Mouse (Mus musculus) v-Abl transformed pro-B cells (cell line): ENCODE results near the gene Acad11.

Experiments
- in situ Hi-C, 2 experiments: fragments of 400-800 bp; cut with MboI; formaldehyde crosslinking; loops; one replicate each; pipeline ENCODE4 v1.15.1; 2025; ENCODE audit not compliant: unreplicated experiment in 2 of 2

Acad11 gene

GRCm38 (mm10) chr9:104063244-104063961, at the start of gene Acad11:
Gene Acad11, plus strand, starts transcription at chr9:104063377.
- in situ Hi-C loops, result loop anchor here (10.0 to 25.0 kb wide), 2 partner anchors 311 to 1324 kb away; partner anchors contain the start of genes Aste1 (in 1 of the 2) and Nek11 (in 1 of the 2)

DNA sequence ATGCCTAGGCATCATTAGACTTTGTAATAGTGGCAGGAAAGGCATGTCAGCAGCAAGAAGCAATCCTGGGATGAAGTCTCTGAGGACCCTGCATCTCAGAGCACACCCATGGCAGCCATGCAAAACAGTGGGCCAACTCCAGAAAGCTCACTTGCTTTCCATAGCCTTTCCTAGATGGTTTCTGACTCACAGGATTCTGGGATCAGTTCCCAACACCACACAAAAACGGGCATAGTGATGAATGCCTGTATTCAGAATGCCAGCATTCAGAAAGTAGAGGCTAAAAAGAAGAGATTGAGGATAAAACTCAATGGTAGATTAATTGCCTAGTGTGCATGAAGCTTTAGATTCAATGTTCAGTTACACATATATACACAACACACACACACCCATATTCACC, 48.7 kb upstream of the Acad11 start:
- in situ Hi-C loops, result loop anchor here in 1 of 2 experiments (25.0 kb wide), 1 partner anchor 1377 kb away; the partner anchor contains the start of genes Anapc13 and Cep63

DNA sequence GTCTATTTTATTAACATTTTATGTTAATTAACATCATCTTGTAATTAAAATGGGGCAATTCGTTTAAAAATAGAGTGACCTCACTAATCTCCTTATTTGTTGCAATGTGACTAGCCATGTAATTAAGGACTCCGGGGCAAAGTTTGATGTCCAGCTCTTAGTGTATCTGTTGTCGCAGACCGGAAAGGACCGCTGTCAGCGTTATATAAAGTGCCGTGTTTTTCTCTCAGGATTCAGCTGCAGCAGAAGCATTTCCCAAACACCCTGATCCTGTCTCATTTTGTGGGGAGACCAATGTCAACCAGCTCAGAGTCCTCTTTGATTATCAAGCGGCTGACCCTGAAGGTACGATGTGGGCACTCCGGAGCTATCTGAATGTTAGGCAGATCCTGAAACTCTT, 42.2 kb upstream of the Acad11 start:
- in situ Hi-C loops, result loop anchor here in 1 of 2 experiments (25.0 kb wide), 1 partner anchor 1384 kb away; the partner anchor contains the start of genes Anapc13 and Cep63

DNA sequence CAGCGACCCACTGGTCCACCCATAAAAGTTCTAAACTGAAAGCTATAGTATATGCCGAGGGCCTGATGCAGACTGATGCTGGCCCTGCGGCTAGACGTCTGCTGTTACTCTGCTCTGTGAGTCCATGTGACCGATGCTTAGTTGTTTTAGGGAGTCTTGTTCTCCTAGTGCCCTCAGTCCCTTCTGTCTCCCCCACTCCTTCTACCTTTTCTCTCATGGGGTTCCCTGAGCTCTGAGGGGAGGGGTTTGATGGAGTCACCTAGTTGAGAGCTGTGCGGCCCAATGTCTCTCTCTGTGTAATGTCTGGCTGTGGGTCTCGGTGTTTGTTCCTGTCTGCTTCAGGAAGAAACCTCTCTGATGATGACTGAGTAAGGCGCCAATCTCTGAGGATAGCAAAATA, 36.0 kb upstream of the Acad11 start:
- in situ Hi-C loops, result no loop called here

DNA sequence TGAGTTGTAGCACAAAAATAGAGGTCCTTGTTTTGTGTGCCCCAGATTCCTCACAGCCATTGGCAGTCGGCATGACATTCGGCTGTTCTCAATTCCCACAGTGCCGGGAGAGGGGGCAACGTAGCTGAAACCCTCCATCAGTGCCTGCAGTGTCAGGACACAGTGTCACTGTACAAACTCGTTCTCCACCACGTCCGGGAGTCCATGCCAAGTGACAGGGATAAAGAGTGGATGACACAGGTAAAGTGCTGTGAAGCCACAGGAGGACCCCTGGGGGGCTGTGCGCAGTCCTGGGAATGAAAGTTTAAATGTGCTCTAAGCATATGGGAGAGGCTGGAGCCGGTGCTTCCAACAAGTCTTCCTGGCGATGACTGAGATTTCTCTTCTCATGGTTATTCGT, 33.3 kb upstream of the Acad11 start:
- in situ Hi-C loops, result loop anchor here in 1 of 2 experiments (10.0 kb wide), 1 partner anchor 345 kb away; no protein-coding TSS in a partner anchor

DNA sequence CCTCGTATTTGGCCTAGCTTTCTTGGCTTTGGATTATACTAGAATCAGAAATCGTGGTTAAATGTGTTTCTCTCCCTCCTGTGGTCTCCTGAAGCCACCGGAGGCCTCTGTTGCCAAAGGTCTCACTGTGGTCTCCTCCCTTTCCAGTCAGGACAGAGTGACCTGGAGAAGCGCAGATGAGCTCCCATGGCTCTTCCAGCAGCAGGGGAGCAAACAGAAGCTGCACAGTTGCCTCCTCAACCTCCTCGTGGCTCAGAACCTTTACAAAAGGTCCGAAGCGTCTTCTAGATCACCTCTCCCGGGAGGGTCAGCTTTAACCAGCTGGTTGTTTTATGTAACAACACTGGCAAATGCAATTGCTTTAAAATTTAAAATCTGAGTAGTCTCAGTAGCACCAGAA, 28.9 kb upstream of the Acad11 start:
- in situ Hi-C loops, result loop anchor here in 1 of 2 experiments (10.0 kb wide), 1 partner anchor 341 kb away; no protein-coding TSS in a partner anchor

GRCm38 (mm10) chr9:104034718-104035117, 28.5 kb upstream of the Acad11 start:
- in situ Hi-C loops, result loop anchor here (5.0 to 10.0 kb wide), 2 partner anchors 340 to 348 kb away; no protein-coding TSS in a partner anchor

- in situ Hi-C loops, result loop anchor here (5.0 to 10.0 kb wide), 2 partner anchors 339 to 347 kb away; no protein-coding TSS in a partner anchor
Measured at GRCm38 (mm10) chr9:104035261-104036015, 27.7 kb upstream of the Acad11 start.

DNA sequence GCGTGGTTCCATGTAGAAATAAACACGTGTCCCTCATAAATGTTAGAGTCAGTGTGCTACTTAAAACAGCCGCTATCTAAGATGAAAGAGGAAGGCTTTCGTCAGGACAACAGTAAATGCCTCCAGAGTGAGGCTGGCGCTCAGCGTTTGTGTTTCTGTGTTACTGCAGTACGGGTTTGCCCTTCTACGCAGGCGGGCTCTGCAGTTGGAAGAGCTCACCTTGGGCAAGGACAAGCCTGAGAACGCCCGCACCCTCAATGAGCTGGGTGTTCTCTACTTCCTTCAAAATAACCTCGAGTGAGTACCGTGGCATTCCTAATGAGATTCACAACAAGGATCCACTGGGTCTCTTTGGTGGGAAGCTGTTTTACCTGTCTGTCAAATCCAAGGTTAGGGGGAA, 24.9 kb upstream of the Acad11 start:
- in situ Hi-C loops, result loop anchor here (5.0 to 10.0 kb wide), 2 partner anchors 337 to 344 kb away; no protein-coding TSS in a partner anchor

DNA sequence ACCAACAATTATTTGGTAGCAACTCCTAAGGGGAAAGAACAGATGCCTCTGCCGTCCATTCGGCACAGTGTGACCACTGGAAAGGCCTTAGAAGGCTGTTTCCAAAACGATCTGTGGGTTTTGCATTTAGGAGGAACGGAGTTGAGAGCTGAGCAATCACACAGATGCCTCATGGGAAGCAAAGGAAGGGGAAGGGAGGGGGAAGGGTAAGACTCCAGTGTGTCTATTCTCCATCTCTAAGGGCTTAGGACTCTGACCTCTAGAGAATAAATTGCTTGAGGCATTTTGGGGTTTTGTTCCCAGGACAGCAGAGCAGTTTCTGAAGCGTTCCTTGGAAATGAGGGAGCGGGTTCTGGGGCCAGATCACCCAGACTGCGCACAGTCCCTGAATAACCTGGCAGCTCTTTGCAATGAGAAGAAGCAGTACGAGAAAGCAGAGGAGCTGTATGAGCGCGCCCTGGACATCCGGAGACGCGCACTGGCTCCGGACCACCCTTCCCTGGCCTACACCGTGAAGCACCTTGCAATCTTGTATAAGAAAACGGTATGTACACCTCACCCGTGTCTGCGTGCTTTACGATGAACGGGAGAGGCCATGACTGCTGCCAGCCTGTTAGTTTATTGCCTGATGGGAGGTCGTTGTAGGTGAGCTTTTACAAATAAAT, 24.0 kb upstream of the Acad11 start:
- in situ Hi-C loops, result loop anchor here (5.0 to 10.0 kb wide), 2 partner anchors 336 to 343 kb away; no protein-coding TSS in a partner anchor

DNA sequence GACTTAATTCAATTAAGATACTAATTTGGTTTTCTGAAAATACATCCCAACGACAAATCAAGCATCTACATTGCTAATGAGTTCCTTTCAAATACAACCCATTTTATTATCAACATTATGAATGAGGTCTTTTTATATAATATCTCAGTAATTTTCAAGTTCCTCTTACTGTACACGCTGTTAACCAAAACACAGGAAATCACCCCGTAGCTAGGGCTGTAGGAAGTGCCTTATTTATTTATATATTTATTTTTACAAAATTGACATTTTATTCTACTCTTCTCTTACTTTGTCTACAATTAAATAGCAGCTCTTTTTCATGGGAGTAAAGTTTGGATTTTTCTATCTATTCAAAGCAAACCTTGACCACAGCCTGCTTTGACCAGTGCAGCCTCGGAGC, 23.4 kb upstream of the Acad11 start:
- in situ Hi-C loops, result loop anchor here (5.0 to 10.0 kb wide), 2 partner anchors 335 to 343 kb away; no protein-coding TSS in a partner anchor

DNA sequence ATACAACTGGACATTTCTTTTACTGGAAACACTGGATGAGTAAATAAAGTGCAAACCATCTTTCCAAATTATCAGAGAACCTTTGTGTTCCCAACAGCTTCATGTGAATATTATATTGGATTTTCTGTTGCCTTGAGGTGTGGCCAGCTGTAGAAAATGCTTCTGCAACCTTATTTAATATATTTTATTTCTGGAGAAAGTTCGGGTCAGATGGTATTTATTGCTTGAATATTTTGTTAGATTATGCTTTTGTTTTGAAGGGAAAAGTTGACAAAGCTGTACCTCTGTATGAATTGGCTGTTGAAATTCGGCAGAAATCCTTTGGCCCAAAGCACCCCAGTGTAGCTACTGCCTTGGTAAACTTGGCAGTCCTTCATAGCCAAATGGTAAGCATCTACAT, 22.8 kb upstream of the Acad11 start, which contains the start of gene Gm28305:
TSS of gene Gm28305 (plus strand) at position 301 of the 400 bp plus-strand sequence.
- in situ Hi-C loops, result no loop called here

DNA sequence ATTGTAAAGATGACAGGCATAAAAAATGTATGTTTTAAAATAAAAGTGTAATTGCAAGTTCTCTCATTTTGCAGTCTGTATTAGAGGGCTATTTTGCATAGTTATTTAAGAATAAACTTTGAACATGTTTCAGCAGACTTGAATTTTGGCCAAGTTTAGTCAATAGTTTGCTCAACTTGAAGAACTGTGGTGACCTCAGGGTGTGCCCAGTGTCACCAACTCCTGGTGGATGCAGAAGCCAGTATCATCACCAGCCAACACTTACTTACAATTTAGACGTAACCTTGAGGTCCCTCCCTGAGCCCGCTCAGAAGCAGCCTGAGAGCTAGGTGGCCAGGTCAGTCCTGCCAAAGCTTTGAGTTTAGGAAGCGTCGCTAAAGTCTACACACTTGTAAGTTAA, 19.5 kb upstream of the Acad11 start:
- in situ Hi-C loops, result no loop called here

DNA sequence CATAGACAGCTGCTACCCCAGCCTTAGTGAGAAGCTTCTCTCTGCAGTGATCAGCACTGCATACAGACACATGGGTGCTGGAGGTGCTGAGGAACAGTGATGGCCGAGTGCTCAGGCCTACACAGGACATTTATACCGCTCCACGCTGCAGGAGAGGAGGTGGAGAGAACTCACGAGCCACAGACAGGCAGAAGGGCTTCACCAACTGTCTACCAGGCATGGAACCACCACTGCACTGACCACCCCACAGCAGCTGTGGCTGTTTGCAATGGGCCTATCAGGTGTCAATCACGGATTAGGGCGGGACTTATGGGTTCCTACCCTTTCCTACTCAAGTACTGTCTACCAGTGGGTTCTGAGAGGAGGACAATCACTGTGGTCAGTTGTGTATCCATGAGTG, 12.1 kb upstream of the Acad11 start:
- in situ Hi-C loops, result loop anchor here in 1 of 2 experiments (25.0 kb wide), 1 partner anchor 1336 kb away; the partner anchor contains the start of genes Aste1 and Nek11

GRCm38 (mm10) chr9:104062430-104063243, 540 bp upstream of the Acad11 start, which contains the start of gene Uba5:
Gene Uba5, minus strand, starts transcription at chr9:104063134.
- in situ Hi-C loops, result loop anchor here (10.0 to 25.0 kb wide), 2 partner anchors 312 to 1325 kb away; partner anchors contain the start of genes Aste1 (in 1 of the 2) and Nek11 (in 1 of the 2)

DNA sequence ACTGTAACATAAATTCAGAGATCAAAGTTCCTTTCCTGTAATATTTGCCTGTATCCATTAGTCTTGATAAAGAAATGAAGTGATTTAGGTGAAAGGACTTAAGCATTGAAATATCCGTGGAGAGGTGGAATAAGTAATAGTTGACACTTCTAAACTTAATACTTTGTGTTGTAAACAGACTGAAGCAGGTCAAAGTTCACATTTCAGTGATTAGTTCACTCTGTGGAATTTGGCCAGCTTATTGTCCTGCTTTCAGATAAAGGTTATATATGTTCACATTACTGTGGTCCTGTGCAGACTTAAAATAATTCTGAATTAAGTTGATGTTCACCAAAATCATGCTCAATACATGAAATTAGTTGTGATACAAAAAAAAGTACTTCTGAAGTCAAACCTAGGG, 1.4 kb downstream of the Acad11 start:
- in situ Hi-C loops, result loop anchor here (10.0 to 25.0 kb wide), 2 partner anchors 310 to 1323 kb away; partner anchors contain the start of genes Aste1 (in 1 of the 2) and Nek11 (in 1 of the 2)

DNA sequence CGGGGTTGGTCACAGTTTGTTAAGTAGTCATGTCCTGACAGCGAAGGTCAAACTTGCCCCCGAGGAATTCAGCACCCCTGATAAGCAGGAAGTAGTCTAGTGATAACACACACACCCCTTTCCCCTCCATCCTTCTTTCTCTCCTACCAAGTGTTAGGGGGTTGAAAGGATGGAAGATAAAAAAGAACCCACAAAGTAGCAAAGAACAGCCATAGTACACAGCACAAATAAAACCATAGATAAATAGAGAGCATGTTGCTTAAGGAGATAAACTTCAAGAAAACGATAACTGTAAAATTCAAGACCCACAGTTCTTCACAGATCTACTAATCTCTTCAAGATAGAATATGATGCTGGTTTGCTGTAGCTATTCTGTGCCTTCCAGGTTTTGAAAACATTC, 7.1 kb downstream of the Acad11 start:
- in situ Hi-C loops, result loop anchor here (10.0 to 25.0 kb wide), 3 partner anchors 235 to 1317 kb away; partner anchors contain the start of genes Aste1 (in 1 of the 2) and Nek11 (in 1 of the 2)

DNA sequence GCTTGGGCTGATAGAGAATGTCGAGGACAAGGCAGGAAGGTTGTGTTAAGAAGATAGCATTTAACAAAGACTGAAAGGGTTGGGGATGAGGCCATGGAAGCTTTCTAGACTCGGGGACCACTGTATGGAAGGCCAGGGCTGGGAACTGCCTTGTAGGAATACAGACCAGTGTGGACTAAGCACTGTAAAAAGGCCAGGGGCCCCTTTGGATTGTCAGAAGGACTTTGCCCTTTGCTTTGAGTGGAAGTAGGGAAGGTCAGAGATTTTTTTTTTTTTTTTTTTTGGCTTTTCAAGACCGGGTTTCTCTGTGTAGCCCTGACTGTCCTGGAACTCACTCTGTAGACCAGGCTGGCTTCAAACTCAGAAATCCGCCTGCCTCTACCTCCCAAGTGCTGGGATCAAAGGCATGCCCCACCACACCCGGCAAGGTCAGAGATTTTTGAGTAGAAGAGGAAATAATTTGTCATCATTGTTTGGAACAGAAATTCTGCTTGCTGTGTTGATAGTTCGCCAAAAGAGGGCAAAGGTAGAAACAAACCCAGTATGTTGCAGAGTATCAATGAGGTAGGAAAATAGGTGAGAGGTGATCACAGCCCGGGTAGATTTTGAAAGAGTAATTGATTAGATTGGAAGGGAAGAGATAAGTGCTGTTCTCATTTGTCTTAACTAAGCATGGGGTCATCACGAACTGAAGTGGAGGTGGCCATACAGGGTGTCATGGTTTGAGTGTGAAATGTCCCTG, 7.9 kb downstream of the Acad11 start:
- in situ Hi-C loops, result loop anchor here (10.0 to 25.0 kb wide), 3 partner anchors 234 to 1316 kb away; partner anchors contain the start of genes Aste1 (in 1 of the 2) and Nek11 (in 1 of the 2)
